Mouse (Mus musculus) central nervous system, embryonic 11.5 days (tissue): Measurements from ENCODE around the gene Mkrn2os. TPM values are rescaled to one million over a fixed set of nuclear protein-coding genes. Genes with fewer than 3 reads are reported as not detected.

ENCODE experiments used
- polyA plus RNA-seq: library from polyadenylated mRNA; depleted of rRNA; stranded (reverse); fragments of >200 nt; gene quantifications from 2 replicates; pipeline ENCODE4 v1.2.3, GENCODE M21; 2012; rRNA removed

The Mkrn2os gene
- 0.11 and 0.30 TPM in 2 replicates for polyA plus RNA-seq

DNA sequence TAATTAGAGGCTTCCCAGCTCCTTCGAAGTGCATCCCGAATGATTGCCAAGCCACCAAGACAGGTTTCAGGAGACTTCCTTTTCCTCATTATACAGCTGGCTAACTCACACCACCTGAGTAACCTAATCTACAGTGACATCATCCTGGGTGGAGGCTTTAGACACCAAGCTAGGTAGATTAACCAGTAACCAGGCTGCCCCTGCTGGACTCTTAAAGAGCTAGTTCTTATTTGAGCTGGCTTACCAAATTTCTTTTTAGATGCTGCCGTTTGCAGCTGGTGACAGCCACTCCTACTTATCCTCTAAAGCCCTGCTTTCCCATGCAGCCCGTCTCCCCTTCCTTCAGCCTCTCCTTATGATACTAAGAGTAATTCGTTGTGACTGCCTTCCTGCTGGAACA lies at the start of gene Mkrn2os:
TSS of gene Mkrn2os (minus strand) at position 119 of the 400 bp plus-strand sequence.

GRCm38 (mm10) chr6:115601715-115602523 lies 9.5 kb upstream of the Mkrn2os start, which contains the start of gene Mkrn2:
Gene Mkrn2 (plus strand): TSS chr6:115601902.

DNA sequence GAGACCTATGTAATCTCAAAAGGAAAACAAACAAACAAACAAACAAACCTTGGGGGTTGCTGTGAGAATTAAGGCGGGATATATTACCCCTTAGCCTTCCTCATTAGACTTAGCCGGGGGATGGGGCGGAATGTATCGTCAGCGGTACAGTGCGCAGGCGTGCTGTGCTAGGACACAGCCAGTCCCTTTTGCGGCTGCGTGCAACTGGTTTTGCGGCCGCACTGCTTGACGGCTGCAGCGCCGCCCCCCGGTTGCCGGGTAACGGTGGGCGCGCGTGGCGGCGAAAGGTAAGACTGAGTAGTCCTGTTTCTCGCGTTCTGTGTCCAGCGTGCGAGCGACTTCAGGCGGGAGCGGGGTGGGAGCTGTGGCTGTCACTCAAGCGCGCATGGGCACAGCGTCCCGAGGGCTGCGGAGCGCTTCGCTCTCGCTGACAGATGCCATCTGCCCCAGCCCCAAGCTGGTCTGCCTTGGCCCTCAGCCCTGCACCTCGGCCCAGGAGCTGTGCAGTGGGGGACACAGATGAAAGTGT lies 47.9 kb downstream of the Mkrn2os start, which contains the start of gene Tsen2:
TSS of gene Tsen2 (plus strand) at position 223 of the 529 bp plus-strand sequence.

Other genes with a start within 250 kb of the Mkrn2os start
- 0.07 and 0.31 TPM in 2 replicates for gene Pparg, start 231.6 kb downstream of the Mkrn2os start, polyA plus RNA-seq
- gene Tsen2, start 47.9 kb downstream of the Mkrn2os start, polyA plus RNA-seq: 12.9 and 16.7 TPM in 2 replicates
- 12.2 and 20.2 TPM in 2 replicates for gene Mkrn2, start 9.3 kb upstream of the Mkrn2os start, polyA plus RNA-seq
- 168 and 189 TPM in 2 replicates for gene Raf1, start 84.1 kb upstream of the Mkrn2os start, polyA plus RNA-seq
- gene Tmem40, start 169.8 kb upstream of the Mkrn2os start, polyA plus RNA-seq: 2.3 and 2.9 TPM in 2 replicates
- gene Cand2, start 182.0 kb upstream of the Mkrn2os start, polyA plus RNA-seq: 41.4 and 51.1 TPM in 2 replicates
- gene Rpl32, start 216.2 kb upstream of the Mkrn2os start, polyA plus RNA-seq: 1,142 and 2,805 TPM in 2 replicates
- 2.0 and 2.4 TPM in 2 replicates for gene Efcab12, start 245.8 kb upstream of the Mkrn2os start, polyA plus RNA-seq